In the genomic region with DNA sequence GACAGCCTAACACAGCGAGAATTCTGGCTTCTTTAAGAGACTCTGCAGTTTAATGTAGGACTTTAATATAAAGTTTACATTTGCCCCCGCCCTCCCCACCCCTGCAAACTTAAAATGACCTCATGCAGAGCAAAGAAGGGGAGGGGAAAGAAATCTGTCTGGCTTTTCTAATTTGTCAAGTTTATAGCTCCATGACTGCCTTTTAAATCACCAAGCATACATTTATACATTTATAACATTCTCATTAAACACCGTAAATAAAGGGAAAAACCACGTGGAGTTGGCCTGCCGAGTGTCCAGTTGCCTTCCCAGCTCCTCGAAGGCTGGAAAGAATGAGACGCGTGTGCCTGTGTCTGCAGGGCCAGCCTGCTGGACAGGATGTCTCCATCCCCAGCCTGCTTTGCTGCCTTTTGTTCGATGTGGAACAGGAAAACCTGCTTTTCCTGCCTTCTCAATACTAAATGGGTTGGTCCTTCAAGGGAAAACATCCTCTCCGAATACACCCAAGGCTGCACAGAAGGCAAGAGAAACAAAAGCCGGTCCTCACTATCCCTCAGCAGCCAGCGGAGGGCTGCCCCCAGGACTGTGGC, we compare ENCODE assay signal across 8 mouse cellular contexts. TPM values are rescaled to one million over a fixed set of nuclear protein-coding genes. Genes with fewer than 3 reads are reported as not detected.
DNase-seq lines count a peak whose midpoint lies in the region; ATAC-seq and TF ChIP-seq lines count a peak whose summit lies in the region.

No protein-coding gene starts in this region.

- no peak overlapping the region for H3K27ac ChIP-seq in embryonic facial prominence, embryonic 11.5 days (replicated peaks; ENCODE audit: low read depth, low read length)
- H3K27ac ChIP-seq in intestine, embryonic 16.5 days (ENCODE audit: low read length): peak overlapping the region; percentile 88
- H3K27ac ChIP-seq in liver, embryonic 13.5 days: 0 out of 2 replicates have a peak overlapping the region, but pooled peaks have one; percentile 39
- no peak overlapping the region for H3K27ac ChIP-seq in thymus, adult 2 months (ENCODE audit: control insufficient read depth, insufficient read depth, low read length)
- H3K27ac ChIP-seq in hindbrain, postnatal 0 days: no peak overlapping the region; the same call in 1 of the 2 replicates

- H3K9me3 ChIP-seq in embryonic facial prominence, embryonic 11.5 days (replicated peaks; ENCODE audit: control insufficient read depth, low read length): no peaks in the 10 kb centered on the region
- H3K9me3 ChIP-seq in intestine, embryonic 16.5 days (ENCODE audit: control insufficient read depth, low read length): no peaks in the 10 kb centered on the region
- no peaks in the 10 kb centered on the region for H3K9me3 ChIP-seq in liver, embryonic 13.5 days (replicated peaks)
- no peaks in the 10 kb centered on the region for H3K9me3 ChIP-seq in hindbrain, postnatal 0 days (ENCODE audit: low read length)

- WGBS in embryonic facial prominence, embryonic 11.5 days: 54% methylated on average over 12 of the region's 12 CpGs
- WGBS in intestine, embryonic 16.5 days: 30% methylated on average over 12 of the region's 12 CpGs
- WGBS in liver, embryonic 13.5 days (ENCODE audit: insufficient replicate concordance): 54% methylated on average over 12 of the region's 12 CpGs
- 85% methylated on average over 12 of the region's 12 CpGs for WGBS in thymus, adult 2 months
- 63% methylated on average over 12 of the region's 12 CpGs for WGBS in hindbrain, postnatal 0 days

- no peak overlapping the region for H3K4me2 ChIP-seq in embryonic facial prominence, embryonic 11.5 days (ENCODE audit: low read depth, low read length)
- no peak overlapping the region for H3K4me2 ChIP-seq in intestine, embryonic 16.5 days (ENCODE audit: low read depth, low read length)
- no peak overlapping the region for H3K4me2 ChIP-seq in liver, embryonic 13.5 days
- H3K4me2 ChIP-seq in hindbrain, postnatal 0 days (ENCODE audit: low read depth, low read length): no peak overlapping the region

- TF ChIP-seq POLR2A in thymus, adult 2 months (IDR thresholded peaks at IDR 0.05; ENCODE audit: control insufficient read depth, extremely low read depth, insufficient read depth, low read length, poor library complexity): no peak

- H3K9ac ChIP-seq in embryonic facial prominence, embryonic 11.5 days (replicated peaks; ENCODE audit: low read length): no peak overlapping the region
- peak overlapping the region; percentile 42 for H3K9ac ChIP-seq in intestine, embryonic 16.5 days (ENCODE audit: low read depth, low read length)
- no peak overlapping the region for H3K9ac ChIP-seq in liver, embryonic 13.5 days
- no peak overlapping the region for H3K9ac ChIP-seq in hindbrain, postnatal 0 days (replicated peaks; ENCODE audit: low read length)

- no peak for TF ChIP-seq CTCF in thymus, adult 2 months (IDR thresholded peaks at IDR 0.05; ENCODE audit: borderline replicate concordance, control insufficient read depth, extremely low read depth, insufficient read depth, low read length, poor library complexity)
- TF ChIP-seq CTCF in hindbrain, postnatal 0 days (IDR thresholded peaks at IDR 0.05; ENCODE audit: low read depth): no peak

- no peaks in the 10 kb centered on the region for H3K4me1 ChIP-seq in embryonic facial prominence, embryonic 11.5 days (ENCODE audit: control insufficient read depth, insufficient read depth, low read length)
- peaks cover 29% of the 10 kb centered on the region for H3K4me1 ChIP-seq in intestine, embryonic 16.5 days (ENCODE audit: control insufficient read depth, insufficient read depth, low read length)
- H3K4me1 ChIP-seq in liver, embryonic 13.5 days (replicated peaks): peaks cover 11% of the 10 kb centered on the region
- H3K4me1 ChIP-seq in thymus, adult 2 months (replicated peaks; ENCODE audit: control insufficient read depth, insufficient read depth, low read length): no peaks in the 10 kb centered on the region
- H3K4me1 ChIP-seq in hindbrain, postnatal 0 days (ENCODE audit: insufficient read depth, low read length): no peaks in the 10 kb centered on the region

- no peaks in the 10 kb centered on the region for H3K27me3 ChIP-seq in embryonic facial prominence, embryonic 11.5 days (ENCODE audit: control insufficient read depth, insufficient read depth, low read length)
- no peaks in the 10 kb centered on the region for H3K27me3 ChIP-seq in intestine, embryonic 16.5 days (replicated peaks; ENCODE audit: control insufficient read depth, insufficient read depth, low read length)
- H3K27me3 ChIP-seq in liver, embryonic 13.5 days: no peaks in the 10 kb centered on the region
- H3K27me3 ChIP-seq in thymus, adult 2 months (ENCODE audit: control insufficient read depth, insufficient read depth, low read length): no peaks in the 10 kb centered on the region
- H3K27me3 ChIP-seq in hindbrain, postnatal 0 days (ENCODE audit: insufficient read depth, low read length): no peaks in the 10 kb centered on the region

- no peak for ATAC-seq in embryonic facial prominence, embryonic 11.5 days (replicated peaks; ENCODE audit: insufficient number of reproducible peaks, low FRiP score, low TSS enrichment, low read depth)
- peak; percentile 66 for ATAC-seq in intestine, embryonic 16.5 days
- no peak for ATAC-seq in liver, embryonic 13.5 days (ENCODE audit: low read depth)
- ATAC-seq in hindbrain, postnatal 0 days: no peak

- peak; percentile 14 for DNase-seq in adrenal gland, postnatal 25 days
- DNase-seq in embryonic facial prominence, embryonic 11.5 days (ENCODE audit: low spot score): peak; percentile 30
- DNase-seq in liver, embryonic 13.5 days: no peak
- no peak for DNase-seq in frontal cortex, postnatal 14 days (ENCODE audit: low spot score in 2 of 2)
- DNase-seq in layer of hippocampus, adult 8-10 months (ENCODE audit: low spot score in 2 of 2): no peak
- DNase-seq in thymus, adult 2 months: no peak
- no peak for DNase-seq in hindbrain, postnatal 0 days (ENCODE audit: low spot score)

- H3K4me3 ChIP-seq in embryonic facial prominence, embryonic 11.5 days (ENCODE audit: low read depth, low read length): no peak overlapping the region
- H3K4me3 ChIP-seq in intestine, embryonic 16.5 days (ENCODE audit: low read length): no peak overlapping the region
- H3K4me3 ChIP-seq in liver, embryonic 13.5 days (replicated peaks): no peak overlapping the region
- H3K4me3 ChIP-seq in thymus, adult 2 months (ENCODE audit: control insufficient read depth, insufficient read depth, low read length): no peak overlapping the region
- no peak overlapping the region for H3K4me3 ChIP-seq in hindbrain, postnatal 0 days (ENCODE audit: low read length)

- no peaks in the 10 kb centered on the region for H3K36me3 ChIP-seq in embryonic facial prominence, embryonic 11.5 days (replicated peaks; ENCODE audit: control insufficient read depth, insufficient read depth, low read depth, low read length)
- H3K36me3 ChIP-seq in intestine, embryonic 16.5 days (ENCODE audit: control insufficient read depth, insufficient read depth, low read length): no peaks in the 10 kb centered on the region
- H3K36me3 ChIP-seq in liver, embryonic 13.5 days: no peaks in the 10 kb centered on the region
- H3K36me3 ChIP-seq in thymus, adult 2 months (ENCODE audit: control insufficient read depth, insufficient read depth, low read length): no peaks in the 10 kb centered on the region
- H3K36me3 ChIP-seq in hindbrain, postnatal 0 days (ENCODE audit: insufficient read depth, low read length): no peaks in the 10 kb centered on the region

RNA-seq across cellular contexts. Expression of a gene that starts 16.6 kb away (rescaled TPM):
- total RNA-seq in adrenal gland, postnatal 25 days (2021): 23.1 and 28.8 TPM in 2 replicates
- polyA plus RNA-seq in embryonic facial prominence, embryonic 11.5 days (2014; fragmentation: Nextera tagmentation; extraction: Ambion mirVana): 4.9 TPM in 2 replicates
- 13.6 and 13.7 TPM in 2 replicates for polyA plus RNA-seq in intestine, embryonic 16.5 days (2015; fragmentation: Nextera tagmentation; extraction: Ambion mirVana)
- 0.99 and 1.2 TPM in 2 replicates for polyA plus RNA-seq in liver, embryonic 13.5 days (2015; fragmentation: Nextera tagmentation; extraction: Ambion mirVana)
- total RNA-seq in layer of hippocampus, adult 8-10 months (2022): 100 to 1,000 TPM; 179 to 210 (median 198) TPM
- 12.9 and 13.2 TPM in 2 replicates for polyA plus RNA-seq in thymus, adult 2 months (2012; rRNA removed)
- 46.0 and 51.3 TPM in 2 replicates for total RNA-seq in hindbrain, postnatal 0 days (2014; rRNA removed)
- 11.7 and 12.7 TPM in 2 replicates for polyA plus RNA-seq in hindbrain, postnatal 0 days (2015; fragmentation: Nextera tagmentation; extraction: Ambion mirVana)

Comparison
In these comparisons a context has a peak if more than half of its experiments do, and no peak if none do; other contexts are left out.
1. DNase-seq: peak in adrenal gland, postnatal 25 days (single experiment) and embryonic facial prominence, embryonic 11.5 days (single experiment); none in liver, embryonic 13.5 days (single experiment), frontal cortex, postnatal 14 days (0 of 2), layer of hippocampus, adult 8-10 months (0 of 2), thymus, adult 2 months (single experiment) and hindbrain, postnatal 0 days (single experiment).
2. H3K27ac ChIP-seq: peak in intestine, embryonic 16.5 days (single experiment) and liver, embryonic 13.5 days (single experiment); none in embryonic facial prominence, embryonic 11.5 days (single experiment), thymus, adult 2 months (single experiment) and hindbrain, postnatal 0 days (single experiment).